Mouse (Mus musculus): ENCODE results near the gene Gm4064.
"Not testable (repeated sequence)": the region's sequence is repeated elsewhere in the genome, so short reads cannot be mapped to it uniquely, and the experiment has no call there.

Gm4064 gene

GRCm38 (mm10) chrY:2796105-2796504 is at the start of gene Gm4064:
TSS of gene Gm4064 (minus strand) at chrY:2796205.
- DNase-seq (ENCODE audit: low spot score in 2 of 2): not testable (repeated sequence)

- DNase-seq (ENCODE audit: low spot score in 2 of 2): not testable (repeated sequence)
These were observed 34.4 kb upstream of the Gm4064 start, which contains the start of the genes Rbmy and Gm10256 for GRCm38 (mm10) chrY:2830380-2830779. TSS of gene Rbmy (plus strand) at chrY:2830680. TSS of gene Gm10256 (plus strand) at chrY:2830699.
